Mouse (Mus musculus) ES-Bruce4 (cell line): ENCODE measurements around the gene Wnk2. TPM values are rescaled to one million over a fixed set of nuclear protein-coding genes. Genes with fewer than 3 reads are reported as not detected.
A peak's percentile ranks its signal among the peaks of the same experiment; 100 is the strongest.

ENCODE experiments used
- H3K27ac ChIP-seq: 2 replicates; pipeline ENCODE4 v1.5.1; 2012; ENCODE audit warnings: low read length, inconsistent platforms; ENCODE audit not compliant: insufficient read depth
- H3K27me3 ChIP-seq: 2 replicates; pipeline ENCODE4 v1.6.1; 2012; ENCODE audit warnings: mild to moderate bottlenecking, low read length, inconsistent platforms; ENCODE audit not compliant: control insufficient read depth, poor library complexity, insufficient read depth, severe bottlenecking
- H3K36me3 ChIP-seq: 2 replicates; pipeline ENCODE4 v1.6.1; 2012; ENCODE audit warnings: inconsistent platforms, mild to moderate bottlenecking, low read length, moderate library complexity; ENCODE audit not compliant: control insufficient read depth, poor library complexity, insufficient read depth, severe bottlenecking
- H3K4me1 ChIP-seq: one replicate; pipeline ENCODE4 v1.8.1; 2011; ENCODE audit warnings: low read length; ENCODE audit not compliant: control insufficient read depth, insufficient read depth
- H3K4me3 ChIP-seq: 2 replicates; pipeline ENCODE4 v1.5.1; 2011; ENCODE audit warnings: low read depth, mild to moderate bottlenecking, low read length
- H3K9ac ChIP-seq: 2 replicates; pipeline ENCODE4 v1.6.1; 2012; ENCODE audit warnings: low read depth, mild to moderate bottlenecking, inconsistent platforms; ENCODE audit not compliant: poor library complexity, severe bottlenecking
- H3K9me3 ChIP-seq: replicated peaks from 2 replicates; pipeline ENCODE4 v1.6.1; 2012; ENCODE audit warnings: mild to moderate bottlenecking, low read length, inconsistent platforms; ENCODE audit not compliant: control insufficient read depth, poor library complexity, insufficient read depth, severe bottlenecking
- CTCF ChIP-seq: IDR thresholded peaks from one replicate; pipeline ENCODE4 v1.8.1; 2011; ENCODE audit warnings: low read depth, low read length
- EP300 ChIP-seq: IDR thresholded peaks from 2 replicates; pipeline ENCODE4 v1.6.1; 2011; ENCODE audit warnings: low read depth, low read length; ENCODE audit not compliant: insufficient read depth
- POLR2A ChIP-seq: IDR thresholded peaks from one replicate; pipeline ENCODE4 v1.8.1; 2011; ENCODE audit warnings: low read length; ENCODE audit not compliant: insufficient read depth
- polyA plus RNA-seq: library from polyadenylated mRNA; stranded (reverse); fragments of >200 nt; gene quantifications from 2 replicates; pipeline ENCODE4 v1.2.4, GENCODE M21; 2011; ENCODE audit warnings: low read depth; ENCODE audit not compliant: missing spikeins, insufficient read depth, insufficient read length

Wnk2 gene
- 6.1 and 7.9 TPM in 2 replicates for polyA plus RNA-seq

DNA sequence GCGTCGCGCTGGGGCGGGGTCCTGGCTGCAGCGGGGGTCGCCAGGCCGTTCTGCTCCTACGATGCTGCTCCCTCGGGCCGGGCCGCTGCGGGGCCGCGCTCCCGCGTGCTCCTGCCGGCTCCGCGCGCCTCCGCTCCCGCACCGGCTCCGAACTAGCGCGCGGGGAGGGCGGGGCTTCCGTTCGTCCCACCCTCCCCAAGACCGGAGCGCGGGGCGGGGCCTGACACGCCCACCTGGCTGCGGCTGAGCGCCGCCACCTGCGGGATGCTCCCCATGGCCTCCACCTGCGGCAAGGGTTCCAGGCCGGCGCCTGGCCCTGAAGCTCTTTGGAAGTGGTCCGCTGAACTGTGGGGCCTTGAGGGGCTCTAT is at the start of gene Wnk2:
TSS of gene Wnk2 (minus strand) at position 157 of the 369 bp plus-strand sequence.
- peak within 1 kb of the TSS; percentile 68 for H3K9ac ChIP-seq
- no peaks in the 10 kb centered on the region for H3K9me3 ChIP-seq
- peak within 1 kb of the TSS; percentile 84 for H3K4me3 ChIP-seq
- H3K4me1 ChIP-seq: no peaks in the 10 kb centered on the region
- TF ChIP-seq EP300 (no peak), CTCF (no peak), POLR2A (no peak)
- H3K27ac ChIP-seq: no peak within 1 kb of the TSS
- H3K27me3 ChIP-seq: peaks cover 9% of the 10 kb centered on the region
- no peaks in the 10 kb centered on the region for H3K36me3 ChIP-seq

DNA sequence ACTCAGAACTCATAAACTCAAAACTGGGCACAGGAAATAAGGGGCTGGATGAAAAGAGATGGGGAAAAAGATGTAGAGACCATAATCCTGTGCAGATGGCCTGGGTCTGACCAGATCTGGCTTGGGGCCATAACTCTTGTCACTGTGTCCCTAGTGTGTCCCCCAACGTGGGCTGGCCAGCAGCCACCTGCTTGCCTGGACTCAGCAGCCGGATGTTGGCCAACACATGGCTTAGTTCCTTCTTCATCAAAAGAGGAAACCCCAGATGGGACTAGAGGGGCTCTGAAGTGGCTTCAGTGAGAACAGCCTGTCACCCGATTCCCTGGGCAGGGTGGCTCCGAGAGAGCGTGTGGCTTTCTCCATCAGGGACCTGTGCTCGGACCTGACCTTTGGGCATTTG is 49.0 kb upstream of the Wnk2 start:
- no peak overlapping the region for H3K9ac ChIP-seq
- no peaks in the 10 kb centered on the region for H3K4me1 ChIP-seq
- H3K4me3 ChIP-seq: no peak overlapping the region
- H3K36me3 ChIP-seq: no peaks in the 10 kb centered on the region
- H3K27me3 ChIP-seq: no peaks in the 10 kb centered on the region
- TF ChIP-seq POLR2A (no peak), EP300 (no peak), CTCF (no peak)
- H3K27ac ChIP-seq: no peak overlapping the region
- no peaks in the 10 kb centered on the region for H3K9me3 ChIP-seq

DNA sequence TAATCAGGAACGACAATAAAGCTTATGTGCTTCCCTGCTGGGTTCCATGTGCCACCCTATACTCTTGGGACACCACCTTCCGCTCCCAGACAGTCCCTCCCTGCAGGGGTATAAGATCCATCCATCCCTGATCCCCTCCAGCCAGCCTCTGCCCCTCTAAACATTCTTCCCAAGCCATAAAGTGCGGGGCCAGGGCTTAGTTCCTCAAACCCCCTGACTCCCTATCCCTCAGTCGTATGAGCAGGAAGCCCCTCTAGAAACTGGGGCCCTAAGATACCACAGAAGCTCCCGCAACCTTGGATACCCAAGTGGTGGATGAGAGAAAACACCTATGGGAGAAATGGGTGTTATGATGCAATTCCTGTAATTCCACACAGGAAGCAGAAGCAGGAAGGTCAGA is 48.4 kb upstream of the Wnk2 start:
- H3K36me3 ChIP-seq: no peaks in the 10 kb centered on the region
- no peak overlapping the region for H3K27ac ChIP-seq
- H3K4me3 ChIP-seq: no peak overlapping the region
- H3K4me1 ChIP-seq: no peaks in the 10 kb centered on the region
- TF ChIP-seq CTCF (no peak), POLR2A (no peak), EP300 (no peak)
- no peaks in the 10 kb centered on the region for H3K27me3 ChIP-seq
- no peak overlapping the region for H3K9ac ChIP-seq
- no peaks in the 10 kb centered on the region for H3K9me3 ChIP-seq

DNA sequence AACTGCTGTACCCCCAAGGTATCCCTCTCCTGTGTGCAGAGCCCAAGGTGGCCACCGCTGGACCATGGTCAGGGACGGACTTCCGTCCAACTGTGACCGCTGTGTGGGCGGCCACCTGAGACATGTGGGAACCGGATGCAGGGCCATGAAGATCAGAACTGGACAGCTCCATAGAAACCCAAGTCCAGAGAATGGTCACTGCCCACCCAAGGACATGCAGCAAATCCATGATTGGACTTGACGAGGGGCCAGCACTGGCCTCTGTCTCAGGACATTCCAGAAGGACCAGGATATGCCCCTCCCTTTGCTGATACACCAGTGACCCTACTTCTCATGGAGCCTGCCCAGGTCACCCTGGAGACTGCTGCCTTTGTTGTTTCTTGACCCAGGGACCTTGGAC is 47.8 kb upstream of the Wnk2 start:
- peaks cover under 1% of the 10 kb centered on the region for H3K4me1 ChIP-seq
- H3K9me3 ChIP-seq: no peaks in the 10 kb centered on the region
- H3K27ac ChIP-seq: no peak overlapping the region
- no peak overlapping the region for H3K4me3 ChIP-seq
- no peaks in the 10 kb centered on the region for H3K27me3 ChIP-seq
- no peaks in the 10 kb centered on the region for H3K36me3 ChIP-seq
- TF ChIP-seq CTCF: no peak
- H3K9ac ChIP-seq: no peak overlapping the region

DNA sequence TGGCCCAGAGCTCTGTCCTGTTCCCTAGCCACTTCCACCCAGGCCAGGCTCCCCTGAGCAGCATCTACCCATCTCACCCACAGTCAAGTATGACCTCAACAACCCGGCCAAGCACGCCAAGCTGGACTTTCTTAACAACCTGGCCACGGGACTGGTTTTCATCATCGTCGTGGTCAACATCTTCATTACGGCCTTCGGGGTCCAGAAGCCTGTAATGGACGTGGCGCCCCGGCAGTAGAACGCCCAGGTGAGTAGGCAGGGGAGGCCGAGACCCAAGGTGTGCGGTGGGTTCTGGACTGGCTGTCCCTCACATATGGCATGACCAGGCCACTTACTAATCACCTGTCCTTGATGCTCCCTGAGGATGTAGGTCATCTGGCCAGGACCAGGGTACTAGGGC is 47.0 kb upstream of the Wnk2 start:
- Histone ChIP-seq H3K9ac (no peak overlapping the region), H3K36me3 (no peaks in the 10 kb centered on the region), H3K27ac (no peak overlapping the region), H3K4me1 (peaks cover 2% of the 10 kb centered on the region), H3K9me3 (no peaks in the 10 kb centered on the region), H3K27me3 (no peaks in the 10 kb centered on the region), H3K4me3 (no peak overlapping the region)
- TF ChIP-seq POLR2A (no peak), CTCF (no peak), EP300 (no peak)

DNA sequence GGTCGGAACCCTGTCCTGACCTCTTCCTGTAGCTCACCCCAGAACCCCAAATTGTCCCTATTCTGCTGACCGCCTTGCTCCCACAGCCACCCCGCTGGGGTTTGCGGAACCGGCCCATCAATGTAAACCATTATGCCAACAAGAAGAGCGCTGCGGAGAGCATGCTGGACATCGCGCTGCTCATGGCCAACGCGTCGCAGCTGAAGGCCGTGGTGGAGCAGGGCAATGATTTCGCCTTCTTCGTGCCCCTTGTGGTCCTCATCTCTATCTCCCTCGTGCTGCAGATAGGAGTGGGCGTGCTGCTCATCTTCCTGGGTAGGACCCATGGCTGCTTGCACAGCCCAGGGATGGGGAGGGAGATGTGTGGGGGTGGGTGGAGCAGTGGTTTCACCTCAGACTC is 45.8 kb upstream of the Wnk2 start:
- TF ChIP-seq CTCF (no peak), POLR2A (no peak), EP300 (no peak)
- peaks cover 2% of the 10 kb centered on the region for H3K4me1 ChIP-seq
- H3K27me3 ChIP-seq: no peaks in the 10 kb centered on the region
- H3K27ac ChIP-seq: no peak overlapping the region
- no peaks in the 10 kb centered on the region for H3K9me3 ChIP-seq
- H3K36me3 ChIP-seq: no peaks in the 10 kb centered on the region
- no peak overlapping the region for H3K9ac ChIP-seq
- no peak overlapping the region for H3K4me3 ChIP-seq
